Mouse (Mus musculus) A20 (cell line): ENCODE results near the gene Sh3gl2.

Source experiments
- DNase-seq: peaks from one replicate; pipeline ENCODE4 v3.0.0-alpha.2; 2011; ENCODE audit warnings: low read depth, low spot score

Sh3gl2 gene

GRCm38 (mm10) chr4:85232386-85233381 is 27.8 kb downstream of the Sh3gl2 start:
- DNase-seq = no peak

DNA sequence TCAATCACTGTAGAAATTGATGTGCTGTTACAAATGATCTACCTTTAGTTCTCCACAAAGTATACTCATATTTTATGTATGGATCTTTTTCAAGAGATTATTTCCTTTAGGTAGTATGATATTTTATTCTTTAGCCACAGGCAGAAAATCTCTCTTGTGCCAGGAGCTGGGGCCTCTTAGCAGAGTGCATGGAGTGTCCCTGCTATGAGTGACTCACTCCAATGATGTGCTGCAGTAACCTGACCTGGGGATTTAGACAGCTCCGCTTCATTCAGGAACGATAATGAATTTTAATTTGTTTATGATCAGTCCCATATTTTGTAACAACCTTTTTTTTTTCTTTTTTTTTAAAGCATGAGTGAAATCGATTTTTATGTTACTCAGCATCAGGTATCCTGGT is 36.7 kb downstream of the Sh3gl2 start:
- DNase-seq = no peak

DNA sequence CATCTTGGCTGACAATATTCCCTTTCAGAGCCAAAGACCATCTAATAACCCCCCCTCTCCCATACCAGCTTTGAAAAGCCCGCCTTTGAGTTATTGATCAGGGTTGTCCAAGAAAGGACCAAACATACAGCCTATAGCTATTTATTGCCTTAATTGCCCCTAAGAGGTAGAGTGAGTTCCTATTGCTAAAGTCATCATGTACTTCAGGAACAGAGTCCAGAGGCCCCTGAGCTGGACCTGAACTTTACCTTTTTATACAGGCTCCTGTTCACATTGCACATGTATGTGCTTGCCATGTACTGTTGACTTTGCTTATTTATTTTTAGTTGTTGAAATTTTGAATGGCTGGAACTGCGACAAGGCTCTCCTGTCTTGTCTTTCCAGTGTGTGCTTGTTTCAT is 37.6 kb downstream of the Sh3gl2 start:
- no peak for DNase-seq

DNA sequence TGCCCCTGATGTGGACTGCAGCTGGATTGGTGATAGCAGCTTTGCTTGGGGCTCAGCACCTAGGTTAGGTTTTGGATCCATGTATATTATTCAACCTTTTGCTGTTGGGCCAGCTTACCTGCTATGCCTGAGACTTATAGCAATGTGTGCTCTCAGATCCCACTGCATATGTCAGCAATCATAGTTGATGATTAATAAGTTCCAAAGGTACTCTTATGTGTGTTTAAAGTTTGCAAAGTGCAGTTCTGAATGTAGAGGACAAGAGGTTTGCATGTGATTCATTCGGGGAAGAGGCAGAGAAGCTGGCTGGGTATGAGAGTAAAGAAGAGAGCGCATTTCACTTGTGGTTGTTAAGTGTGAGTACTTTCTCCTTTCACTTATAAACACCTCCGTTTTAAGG is 43.7 kb downstream of the Sh3gl2 start:
- no peak for DNase-seq

DNA sequence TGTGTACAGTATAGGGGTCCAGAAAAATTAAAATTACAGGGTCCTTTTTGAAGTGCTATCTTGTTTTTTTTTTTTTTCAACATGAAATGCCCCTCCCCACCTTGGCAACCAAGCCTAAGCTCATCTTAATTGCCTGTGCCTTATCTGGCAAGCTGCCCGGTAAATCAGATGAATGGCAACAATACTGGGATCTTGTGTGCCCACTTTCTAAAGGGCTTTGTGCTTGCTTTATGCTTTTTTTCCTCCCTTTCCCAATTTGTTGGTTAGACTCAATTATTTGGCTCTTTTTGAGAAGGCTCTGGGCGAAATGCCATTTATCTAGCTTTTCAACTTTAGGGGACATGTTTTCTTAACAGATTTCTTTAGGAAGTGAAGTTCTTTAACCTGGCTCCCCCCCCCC is 45.3 kb downstream of the Sh3gl2 start:
- no peak for DNase-seq

GRCm38 (mm10) chr4:85250786-85251185 is 45.9 kb downstream of the Sh3gl2 start:
- DNase-seq = no peak

DNA sequence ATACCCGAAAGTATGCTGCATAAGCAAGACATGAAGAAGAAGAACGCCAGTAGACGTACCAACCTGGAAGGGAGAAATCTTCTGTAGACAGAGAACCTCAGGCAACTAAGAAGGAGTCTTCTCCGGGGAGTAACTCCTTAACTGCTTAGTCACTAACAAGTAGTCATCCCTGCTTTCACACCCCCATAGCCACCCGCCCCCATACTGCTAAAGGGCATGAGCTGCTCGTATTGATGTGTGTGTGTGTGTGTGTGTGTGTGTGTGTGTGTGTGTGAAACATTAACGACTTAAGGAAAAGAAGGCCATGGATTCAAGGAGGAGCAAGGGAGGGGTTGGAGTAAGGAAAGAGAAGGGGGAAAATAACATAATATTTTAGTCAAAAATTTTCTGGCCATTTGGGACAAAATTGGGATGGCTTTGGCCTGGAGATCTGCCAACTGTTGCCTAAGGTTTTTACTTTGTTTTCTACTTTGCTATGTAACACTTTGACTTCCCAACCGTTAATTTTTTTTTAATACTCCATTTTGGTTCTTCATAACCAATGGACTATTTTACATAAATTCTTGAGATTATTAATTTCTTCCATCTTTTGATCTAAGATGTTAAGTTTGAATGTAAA is 51.0 kb downstream of the Sh3gl2 start:
- DNase-seq = no peak

DNA sequence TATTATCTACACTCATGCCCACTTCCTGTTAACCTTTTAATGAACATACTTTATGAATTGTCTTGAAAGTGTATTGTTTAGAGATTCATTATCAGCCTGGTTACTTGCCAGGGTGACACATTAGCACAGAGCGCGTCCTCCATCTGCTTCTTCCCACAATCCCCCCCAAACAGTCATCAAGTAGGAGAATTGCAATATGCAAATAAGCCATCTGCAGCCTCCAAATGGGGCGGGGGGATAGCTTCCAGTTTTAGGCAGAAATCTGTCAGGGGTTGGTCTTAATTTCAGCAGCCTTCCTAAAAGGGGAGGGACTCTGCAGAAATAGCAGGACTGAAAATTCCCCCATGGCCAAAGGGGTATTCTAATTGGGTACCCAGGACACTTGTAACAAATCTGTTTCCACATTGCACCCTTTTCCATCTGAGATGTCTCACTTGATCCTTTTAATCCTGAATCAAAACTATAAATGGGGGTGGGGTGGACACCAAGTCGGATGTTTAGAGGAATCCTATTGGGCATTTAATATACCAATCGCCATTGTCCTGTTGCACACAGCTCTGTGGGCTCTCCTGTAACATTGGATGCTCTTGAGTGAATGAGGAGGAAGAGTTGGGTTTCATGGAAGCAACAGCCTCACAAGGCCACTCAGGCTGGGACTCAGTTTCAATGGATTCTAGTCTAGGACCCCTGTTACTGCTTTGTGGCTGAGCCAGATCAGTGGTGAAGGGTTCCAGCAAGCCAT is 51.7 kb downstream of the Sh3gl2 start:
- no peak for DNase-seq

GRCm38 (mm10) chr4:85257771-85258341 is 52.9 kb downstream of the Sh3gl2 start:
- no peak for DNase-seq

DNA sequence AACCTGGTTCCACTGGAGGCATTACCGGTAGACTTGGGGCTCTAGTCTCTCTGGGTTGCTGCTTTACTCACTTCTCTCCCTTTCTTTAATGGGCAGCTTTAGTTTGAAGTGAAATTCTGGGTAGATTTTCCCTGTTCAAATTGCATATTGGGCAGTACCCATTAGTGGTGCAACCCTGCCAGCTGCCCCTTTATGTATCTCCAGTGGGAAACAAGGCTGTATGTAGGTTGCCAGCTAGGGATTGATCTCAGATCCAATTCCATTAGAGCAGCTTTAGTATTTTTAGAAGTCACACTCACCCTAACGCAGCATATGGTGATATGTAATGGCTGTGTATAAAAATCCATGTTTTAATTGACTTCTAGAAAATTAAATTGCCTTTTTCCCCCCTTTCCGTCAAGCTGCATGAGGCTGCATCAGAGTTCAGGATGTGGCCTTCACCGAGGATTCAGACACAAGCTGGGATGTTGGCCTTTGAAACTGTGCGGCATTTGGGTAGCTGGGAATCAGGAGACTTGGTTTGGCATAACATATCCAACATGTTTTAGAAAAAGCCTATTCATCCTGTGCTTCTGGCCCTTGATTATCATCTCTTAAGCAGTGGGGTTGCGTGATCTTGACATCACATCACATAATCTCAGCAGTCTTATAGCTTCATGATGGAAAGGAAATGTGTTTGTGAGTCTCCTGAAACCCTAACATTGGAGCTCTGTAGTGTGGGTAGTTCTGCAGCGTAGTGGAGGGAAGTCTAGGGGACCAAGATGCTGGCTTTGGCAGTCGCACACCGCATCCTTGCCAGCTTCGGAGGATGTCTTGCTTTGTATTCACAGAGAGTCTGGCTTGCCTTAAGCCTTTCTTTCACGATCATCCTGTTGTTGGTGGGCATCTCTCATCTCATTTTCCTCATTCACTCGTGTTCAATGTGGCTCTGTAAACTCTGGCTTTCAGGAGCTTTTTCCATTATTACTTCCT is 56.0 kb downstream of the Sh3gl2 start:
- DNase-seq = no peak

- DNase-seq = no peak
Measured at GRCm38 (mm10) chr4:85262146-85262545, 57.2 kb downstream of the Sh3gl2 start.

GRCm38 (mm10) chr4:85262606-85263005 is 57.7 kb downstream of the Sh3gl2 start:
- no peak for DNase-seq

- DNase-seq = no peak
Measured at GRCm38 (mm10) chr4:85267456-85267855, 62.5 kb downstream of the Sh3gl2 start.

- no peak for DNase-seq
Measured at GRCm38 (mm10) chr4:85272877-85273276, 68.0 kb downstream of the Sh3gl2 start.

- no peak for DNase-seq
Measured at GRCm38 (mm10) chr4:85273452-85273851, 68.5 kb downstream of the Sh3gl2 start.

DNA sequence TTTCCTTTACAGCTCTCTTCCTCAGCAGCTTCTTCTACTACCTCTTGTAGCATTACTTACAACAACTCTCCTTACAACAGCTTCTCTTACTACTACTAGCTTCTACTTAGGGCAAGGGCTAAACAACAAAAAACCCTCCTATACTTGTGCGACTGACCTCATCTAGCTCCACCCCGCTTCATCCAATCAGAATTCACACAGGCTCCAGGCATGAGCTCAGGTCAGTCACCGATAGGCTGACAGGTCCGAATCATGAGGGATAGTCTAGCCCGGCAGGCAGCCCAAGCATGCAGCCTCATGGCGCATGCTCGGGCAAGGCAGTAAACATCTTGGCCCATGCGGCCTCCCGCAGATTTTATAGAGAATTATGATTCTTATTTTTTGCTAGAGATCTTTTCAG is 78.2 kb downstream of the Sh3gl2 start:
- DNase-seq = no peak

GRCm38 (mm10) chr4:85289990-85290389 is 85.1 kb downstream of the Sh3gl2 start:
- DNase-seq = no peak

DNA sequence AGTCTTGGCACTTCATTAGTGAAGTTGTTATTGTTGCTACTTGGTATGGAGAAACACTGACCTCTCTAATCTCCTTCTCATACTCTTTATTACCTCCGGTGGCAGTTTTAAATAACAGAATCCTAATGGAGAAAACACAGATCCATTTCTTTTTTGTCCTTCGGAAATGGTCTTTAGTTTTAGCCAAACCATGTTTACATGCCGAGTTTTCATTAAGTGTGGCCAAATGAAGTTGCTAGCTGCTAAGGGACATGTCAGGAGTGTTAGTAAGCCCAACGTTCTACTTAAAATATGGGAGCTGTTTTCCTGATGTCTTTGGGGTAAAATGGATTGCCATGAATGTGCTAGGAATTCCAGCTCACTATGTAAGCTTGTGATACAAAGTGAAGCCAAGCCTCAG is 86.4 kb downstream of the Sh3gl2 start:
- no peak for DNase-seq

DNA sequence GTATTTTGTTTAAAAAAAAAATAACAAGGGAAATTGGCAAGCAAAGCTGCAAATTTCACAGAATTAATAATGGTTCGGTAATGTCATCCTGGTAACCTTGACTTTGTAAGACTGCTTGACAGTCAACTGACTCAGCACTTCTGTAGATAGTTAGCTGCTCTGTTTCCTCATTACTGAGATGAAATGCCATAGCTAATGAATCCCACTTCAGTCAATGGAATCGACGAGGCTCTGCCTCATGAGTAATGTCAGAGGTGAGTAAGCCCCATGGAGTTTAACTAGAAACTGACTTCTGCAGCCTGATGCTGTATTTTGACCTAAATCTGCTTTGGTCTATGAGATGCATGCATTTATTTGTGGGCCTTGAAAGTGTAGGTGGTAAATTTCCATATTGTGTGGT is 88.4 kb downstream of the Sh3gl2 start:
- DNase-seq = no peak

- DNase-seq = no peak
Measured at GRCm38 (mm10) chr4:85300610-85301405, 95.9 kb downstream of the Sh3gl2 start.
